Mouse (Mus musculus) G1E (cell line): ENCODE results near the gene Sim2.

Experiments
- CTCF ChIP-seq: IDR thresholded peaks from 2 replicates; pipeline ENCODE4 v1.5.1; 2012; ENCODE audit warnings: low read depth, low read length, inconsistent platforms, mixed read lengths
- GATA1 ChIP-seq: IDR thresholded peaks from 2 replicates; pipeline ENCODE4 v1.6.1; 2012; ENCODE audit warnings: borderline replicate concordance, low read length, inconsistent platforms, mixed read lengths
- POLR2AphosphoS5 ChIP-seq: IDR thresholded peaks from 2 replicates; pipeline ENCODE4 v1.6.1; 2012; ENCODE audit warnings: low read depth, low read length, inconsistent platforms; ENCODE audit not compliant: insufficient replicate concordance
- TAL1 ChIP-seq: conservative IDR thresholded peaks from 2 replicates; pipeline ENCODE4 v1.6.1; 2012; ENCODE audit warnings: low read depth, low read length, inconsistent platforms, mixed read lengths

DNA sequence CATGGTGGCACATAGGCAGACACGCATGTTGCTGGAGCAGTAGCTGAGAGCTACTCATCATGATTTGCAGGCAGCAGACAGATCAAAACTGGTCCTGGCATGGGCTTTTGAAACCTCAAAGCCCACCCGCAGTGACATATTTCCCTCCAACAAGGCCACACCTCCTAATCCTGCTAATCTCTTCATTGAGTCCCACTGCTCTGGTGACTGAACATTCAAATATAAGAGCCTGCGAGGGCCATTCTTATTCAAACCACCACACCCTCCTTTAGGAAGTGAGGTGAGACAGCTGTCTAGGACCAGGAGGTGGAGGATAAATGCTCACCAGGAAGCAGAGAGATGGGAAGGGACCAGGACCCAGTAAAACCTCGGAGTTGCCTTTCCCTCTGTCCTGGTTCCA, 85.5 kb downstream of the Sim2 start:
- no peak for TF ChIP-seq CTCF
- no peak for TF ChIP-seq GATA1
- TF ChIP-seq POLR2AphosphoS5: no peak
- no peak for TF ChIP-seq TAL1
